In genomic region chr10:11180077-11180476, GRCm38 (mm10) we compare ENCODE assay signal across 29 mouse cellular contexts.
"Had no signal": no experiment of that assay in that cellular context is flagged by ENCODE, and none has a peak within 500 bp of the region (broad histone marks: within the 10 kb centered on the region; RNA-seq: fewer than 3 reads in every experiment).

No protein-coding gene starts in this region.

- H3K4me1 ChIP-seq: limb, embryonic 10.5 days; limb, embryonic 12.5 days; limb, embryonic 13.5 days; limb, embryonic 15.5 days; liver, embryonic 12.5 days; liver, embryonic 13.5 days; liver, embryonic 15.5 days; lung, embryonic 15.5 days; megakaryocyte, embryonic 14.5 days; midbrain, embryonic 10.5 days; midbrain, embryonic 12.5 days; midbrain, embryonic 13.5 days; midbrain, embryonic 15.5 days had no signal

- H3K27ac ChIP-seq: limb, embryonic 10.5 days; limb, embryonic 12.5 days; limb, embryonic 13.5 days; limb, embryonic 15.5 days; liver, embryonic 12.5 days; liver, embryonic 13.5 days; liver, embryonic 14.5 days; liver, embryonic 15.5 days; lung, embryonic 15.5 days; macrophage; midbrain, embryonic 10.5 days; midbrain, embryonic 12.5 days; midbrain, embryonic 13.5 days; midbrain, embryonic 15.5 days had no signal

- H3K4me2 ChIP-seq: limb, embryonic 12.5 days; limb, embryonic 13.5 days; limb, embryonic 15.5 days; liver, embryonic 11.5 days; liver, embryonic 12.5 days; liver, embryonic 13.5 days; liver, embryonic 15.5 days; lung, embryonic 14.5 days; lung, embryonic 15.5 days; midbrain, embryonic 11.5 days; midbrain, embryonic 12.5 days; midbrain, embryonic 13.5 days; midbrain, embryonic 15.5 days had no signal

- H3K9me3 ChIP-seq: limb, embryonic 10.5 days; limb, embryonic 12.5 days; limb, embryonic 13.5 days; limb, embryonic 15.5 days; liver, embryonic 12.5 days; liver, embryonic 13.5 days; liver, embryonic 15.5 days; lung, embryonic 15.5 days; megakaryocyte, embryonic 14.5 days; midbrain, embryonic 10.5 days; midbrain, embryonic 12.5 days; midbrain, embryonic 13.5 days; midbrain, embryonic 15.5 days had no signal

- H3K27me3 ChIP-seq: limb, embryonic 12.5 days; limb, embryonic 13.5 days; limb, embryonic 15.5 days; liver, embryonic 12.5 days; liver, embryonic 13.5 days; liver, embryonic 15.5 days; lung, embryonic 15.5 days; megakaryocyte, embryonic 14.5 days; midbrain, embryonic 12.5 days; midbrain, embryonic 13.5 days; midbrain, embryonic 15.5 days had no signal

- H3K9ac ChIP-seq: limb, embryonic 12.5 days; limb, embryonic 13.5 days; limb, embryonic 15.5 days; liver, embryonic 12.5 days; liver, embryonic 13.5 days; liver, embryonic 14.5 days; liver, embryonic 15.5 days; liver, postnatal 0 days; lung, embryonic 14.5 days; lung, embryonic 15.5 days; midbrain, embryonic 12.5 days; midbrain, embryonic 13.5 days; midbrain, embryonic 15.5 days had no signal

- DNase-seq: left cerebral cortex, postnatal 4 days; liver; liver, embryonic 13.5 days; liver, postnatal 0 days; lung, adult 18-20 months; lung, adult 2 months; lung, embryonic 14.5 days; lung, postnatal 10 days; lung, postnatal 14 days; lung, postnatal 36 days; lung, postnatal 4 days; midbrain, embryonic 14.5 days had no signal

- H3K4me3 ChIP-seq: limb, embryonic 10.5 days; limb, embryonic 12.5 days; limb, embryonic 13.5 days; limb, embryonic 15.5 days; liver, embryonic 12.5 days; liver, embryonic 13.5 days; liver, embryonic 15.5 days; lung, embryonic 15.5 days; megakaryocyte, embryonic 14.5 days; midbrain, embryonic 10.5 days; midbrain, embryonic 12.5 days; midbrain, embryonic 13.5 days; midbrain, embryonic 15.5 days; myocyte had no signal
